Mouse (Mus musculus): ENCODE results near the gene Gm10638. TPM values are rescaled to one million over a fixed set of nuclear protein-coding genes. Genes with fewer than 3 reads are reported as not detected.

The Gm10638 gene
- polyA plus RNA-seq, 1 experiment from 2014 or later = 6.9 TPM

DNA sequence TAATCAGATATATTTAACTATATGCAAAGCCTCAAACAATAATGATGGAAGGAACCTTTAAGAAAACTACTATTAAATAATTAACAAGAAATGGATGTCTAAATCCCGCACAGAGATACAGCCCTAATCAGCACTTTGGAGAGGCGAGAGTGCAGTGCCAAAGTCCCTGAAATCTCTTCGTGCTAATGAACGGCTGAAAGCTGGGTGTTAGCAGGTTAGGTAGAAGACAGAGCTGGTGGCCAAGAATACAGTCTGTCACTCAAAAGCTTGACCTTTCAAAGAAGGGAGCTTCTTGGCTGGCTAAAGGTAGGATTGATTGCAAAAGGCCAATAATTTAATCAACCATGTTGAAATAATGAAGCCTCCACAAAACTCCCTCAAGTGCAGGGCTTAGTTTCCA is 11.3 kb upstream of the Gm10638 start:
- H3K4me1 ChIP-seq (replicated peaks; ENCODE audit: control insufficient read depth, insufficient read depth) = peaks cover 6% of the 10 kb centered on the region; the same call in 1 of the 2 replicates
- H3K9ac ChIP-seq (ENCODE audit: low read length) = no peak overlapping the region
- TF ChIP-seq EP300 (optimal IDR thresholded peaks at IDR 0.05) (no peak), CTCF (IDR thresholded peaks at IDR 0.05; ENCODE audit: low read depth) (no peak)
- no peak overlapping the region for H3K27ac ChIP-seq (replicated peaks)
- ATAC-seq (ENCODE audit: low FRiP score, low TSS enrichment) = no peak
- DNase-seq (ENCODE audit: low spot score) = no peak
- H3K36me3 ChIP-seq (ENCODE audit: control insufficient read depth, insufficient read depth, low read length) = no peaks in the 10 kb centered on the region
- H3K4me3 ChIP-seq (ENCODE audit: low read depth, low read length) = no peak overlapping the region
- 69% methylated on average over 4 of the region's 4 CpGs for WGBS
- H3K9me3 ChIP-seq (ENCODE audit: control insufficient read depth, low read length) = no peaks in the 10 kb centered on the region
- no peak overlapping the region for H3K4me2 ChIP-seq (replicated peaks; ENCODE audit: low read depth)
- H3K27me3 ChIP-seq (ENCODE audit: control insufficient read depth, insufficient read depth, low read length) = no peaks in the 10 kb centered on the region

DNA sequence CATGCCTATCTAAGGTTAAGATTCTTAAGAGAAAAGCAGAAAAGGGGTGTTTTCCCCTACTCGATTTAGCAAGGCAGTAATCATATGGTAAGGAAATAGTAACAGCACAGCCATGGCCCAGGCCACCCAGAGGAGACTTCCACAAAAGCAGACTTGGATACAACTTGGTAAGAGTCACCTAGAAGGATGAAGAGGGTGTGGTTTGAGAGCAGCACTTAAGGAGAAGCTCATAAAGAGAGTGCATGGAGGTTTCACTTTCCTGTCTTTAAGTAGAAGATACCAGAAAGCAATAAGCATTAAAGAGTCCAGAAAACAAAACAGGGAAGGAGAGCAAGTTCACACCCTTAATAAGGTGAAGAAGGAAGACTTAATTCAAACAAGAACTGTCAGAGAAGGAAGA is 10.5 kb upstream of the Gm10638 start:
- no peak overlapping the region for H3K27ac ChIP-seq (replicated peaks)
- H3K27me3 ChIP-seq (ENCODE audit: control insufficient read depth, insufficient read depth, low read length) = no peaks in the 10 kb centered on the region
- H3K9ac ChIP-seq (ENCODE audit: low read length) = no peak overlapping the region
- no peaks in the 10 kb centered on the region for H3K36me3 ChIP-seq (ENCODE audit: control insufficient read depth, insufficient read depth, low read length)
- H3K9me3 ChIP-seq (ENCODE audit: control insufficient read depth, low read length) = no peaks in the 10 kb centered on the region
- TF ChIP-seq EP300 (optimal IDR thresholded peaks at IDR 0.05) = no peak
- TF ChIP-seq CTCF (IDR thresholded peaks at IDR 0.05; ENCODE audit: low read depth) = no peak
- 75% methylated on average over 1 of the region's 1 CpGs for WGBS
- DNase-seq (ENCODE audit: low spot score) = no peak
- H3K4me1 ChIP-seq (replicated peaks; ENCODE audit: control insufficient read depth, insufficient read depth) = peaks cover 6% of the 10 kb centered on the region; the same call in 1 of the 2 replicates
- H3K4me2 ChIP-seq (replicated peaks; ENCODE audit: low read depth) = no peak overlapping the region
- H3K4me3 ChIP-seq (ENCODE audit: low read depth, low read length) = no peak overlapping the region
- ATAC-seq (ENCODE audit: low FRiP score, low TSS enrichment) = no peak

DNA sequence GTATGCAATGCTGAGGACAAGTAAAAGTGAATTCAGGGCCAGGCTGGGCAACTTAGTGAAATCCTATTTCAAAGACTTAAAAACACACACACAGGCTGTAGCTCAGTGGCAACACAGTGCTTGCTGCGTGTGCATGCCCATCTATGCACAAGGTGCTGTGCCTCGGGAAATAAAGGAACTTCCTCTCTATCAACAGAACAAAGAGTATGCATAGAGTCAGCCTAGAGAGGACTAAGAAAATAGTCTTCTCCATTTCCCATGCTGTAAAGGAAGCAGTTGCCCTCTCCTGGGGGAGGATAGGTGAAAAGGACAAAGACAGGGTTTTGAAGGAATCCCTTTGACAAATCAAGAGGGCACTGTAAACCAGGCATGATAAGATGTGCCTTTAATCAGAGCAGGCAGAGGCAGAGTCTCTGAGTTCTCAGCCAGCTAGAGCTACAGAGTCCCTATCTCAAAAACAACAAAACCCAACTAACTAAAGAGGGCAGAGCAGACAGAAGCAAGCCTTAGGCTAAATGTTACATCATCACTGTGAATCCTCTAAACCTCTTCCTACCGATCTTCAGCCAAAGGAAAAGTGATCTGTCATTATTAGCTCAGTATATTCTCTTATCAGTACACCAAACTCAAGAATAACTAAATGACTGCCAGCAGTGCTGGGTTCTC is 9.9 kb upstream of the Gm10638 start:
- no peak for TF ChIP-seq EP300 (optimal IDR thresholded peaks at IDR 0.05)
- no peak for TF ChIP-seq CTCF (IDR thresholded peaks at IDR 0.05; ENCODE audit: low read depth)
- no peak overlapping the region for H3K9ac ChIP-seq (ENCODE audit: low read length)
- peaks cover 6% of the 10 kb centered on the region; the same call in 1 of the 2 replicates for H3K4me1 ChIP-seq (replicated peaks; ENCODE audit: control insufficient read depth, insufficient read depth)
- no peak overlapping the region for H3K4me2 ChIP-seq (replicated peaks; ENCODE audit: low read depth)
- H3K27me3 ChIP-seq (ENCODE audit: control insufficient read depth, insufficient read depth, low read length) = no peaks in the 10 kb centered on the region
- H3K9me3 ChIP-seq (ENCODE audit: control insufficient read depth, low read length) = no peaks in the 10 kb centered on the region
- ATAC-seq (ENCODE audit: low FRiP score, low TSS enrichment) (no peak), DNase-seq (ENCODE audit: low spot score) (no peak)
- no peak overlapping the region for H3K4me3 ChIP-seq (ENCODE audit: low read depth, low read length)
- WGBS = 26% methylated on average over 3 of the region's 3 CpGs
- H3K27ac ChIP-seq (replicated peaks) = no peak overlapping the region
- no peaks in the 10 kb centered on the region for H3K36me3 ChIP-seq (ENCODE audit: control insufficient read depth, insufficient read depth, low read length)

DNA sequence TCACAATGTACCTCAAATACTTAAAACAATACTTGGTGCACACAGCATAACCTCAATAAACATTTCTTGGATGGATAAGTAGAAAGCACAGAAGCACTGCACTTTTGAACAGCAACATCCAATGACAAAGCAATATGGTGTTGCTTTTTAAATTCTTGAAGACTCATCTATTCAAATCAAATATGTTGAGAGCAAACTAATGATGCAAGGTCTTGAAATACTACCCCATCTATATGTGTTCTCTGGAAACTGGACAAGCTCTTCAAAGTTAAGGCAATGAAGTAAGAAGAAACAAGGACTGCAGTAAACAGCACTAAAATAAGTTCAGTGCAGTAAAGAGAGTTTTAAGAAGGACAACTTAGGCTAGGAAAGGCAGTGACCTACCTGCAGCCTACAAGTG is 4.6 kb upstream of the Gm10638 start:
- DNase-seq (ENCODE audit: low spot score) (no peak), ATAC-seq (ENCODE audit: low FRiP score, low TSS enrichment) (no peak)
- H3K4me3 ChIP-seq (ENCODE audit: low read depth, low read length) = no peak overlapping the region
- H3K36me3 ChIP-seq (ENCODE audit: control insufficient read depth, insufficient read depth, low read length) = no peaks in the 10 kb centered on the region
- no peaks in the 10 kb centered on the region for H3K9me3 ChIP-seq (ENCODE audit: control insufficient read depth, low read length)
- H3K27me3 ChIP-seq (ENCODE audit: control insufficient read depth, insufficient read depth, low read length) = no peaks in the 10 kb centered on the region
- no peak overlapping the region for H3K4me2 ChIP-seq (replicated peaks; ENCODE audit: low read depth)
- H3K9ac ChIP-seq (ENCODE audit: low read length) = no peak overlapping the region
- H3K27ac ChIP-seq (replicated peaks) = no peak overlapping the region
- no peaks in the 10 kb centered on the region for H3K4me1 ChIP-seq (replicated peaks; ENCODE audit: control insufficient read depth, insufficient read depth)
- TF ChIP-seq EP300 (optimal IDR thresholded peaks at IDR 0.05) (no peak), CTCF (IDR thresholded peaks at IDR 0.05; ENCODE audit: low read depth) (no peak)

DNA sequence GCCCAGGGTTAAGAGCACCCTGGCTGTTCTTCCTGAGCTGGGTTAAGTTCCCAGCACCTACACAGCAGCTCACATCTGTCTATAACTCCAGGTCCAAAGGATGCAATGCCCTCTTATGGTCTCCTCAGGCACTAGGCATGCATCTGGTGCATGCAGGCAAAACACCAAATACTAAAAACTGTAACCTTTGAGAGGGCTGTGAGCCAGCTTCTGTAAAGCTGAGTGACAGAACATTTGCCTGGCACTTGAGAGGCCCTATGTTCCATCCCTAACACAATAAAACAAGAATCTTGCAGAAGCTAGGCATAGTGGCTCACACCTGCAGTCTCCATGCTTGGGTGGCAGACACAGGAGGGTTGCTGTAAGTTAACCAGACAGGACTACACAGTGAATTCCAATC is 3.9 kb upstream of the Gm10638 start:
- Histone ChIP-seq H3K4me3 (ENCODE audit: low read depth, low read length) (no peak overlapping the region), H3K4me1 (replicated peaks; ENCODE audit: control insufficient read depth, insufficient read depth) (no peaks in the 10 kb centered on the region), H3K36me3 (ENCODE audit: control insufficient read depth, insufficient read depth, low read length) (no peaks in the 10 kb centered on the region), H3K9me3 (ENCODE audit: control insufficient read depth, low read length) (no peaks in the 10 kb centered on the region), H3K27ac (replicated peaks) (no peak overlapping the region), H3K27me3 (ENCODE audit: control insufficient read depth, insufficient read depth, low read length) (no peaks in the 10 kb centered on the region), H3K4me2 (replicated peaks; ENCODE audit: low read depth) (no peak overlapping the region), H3K9ac (ENCODE audit: low read length) (no peak overlapping the region)
- no peak for TF ChIP-seq EP300 (optimal IDR thresholded peaks at IDR 0.05)
- ATAC-seq (ENCODE audit: low FRiP score, low TSS enrichment) = no peak
- DNase-seq (ENCODE audit: low spot score) = no peak

DNA sequence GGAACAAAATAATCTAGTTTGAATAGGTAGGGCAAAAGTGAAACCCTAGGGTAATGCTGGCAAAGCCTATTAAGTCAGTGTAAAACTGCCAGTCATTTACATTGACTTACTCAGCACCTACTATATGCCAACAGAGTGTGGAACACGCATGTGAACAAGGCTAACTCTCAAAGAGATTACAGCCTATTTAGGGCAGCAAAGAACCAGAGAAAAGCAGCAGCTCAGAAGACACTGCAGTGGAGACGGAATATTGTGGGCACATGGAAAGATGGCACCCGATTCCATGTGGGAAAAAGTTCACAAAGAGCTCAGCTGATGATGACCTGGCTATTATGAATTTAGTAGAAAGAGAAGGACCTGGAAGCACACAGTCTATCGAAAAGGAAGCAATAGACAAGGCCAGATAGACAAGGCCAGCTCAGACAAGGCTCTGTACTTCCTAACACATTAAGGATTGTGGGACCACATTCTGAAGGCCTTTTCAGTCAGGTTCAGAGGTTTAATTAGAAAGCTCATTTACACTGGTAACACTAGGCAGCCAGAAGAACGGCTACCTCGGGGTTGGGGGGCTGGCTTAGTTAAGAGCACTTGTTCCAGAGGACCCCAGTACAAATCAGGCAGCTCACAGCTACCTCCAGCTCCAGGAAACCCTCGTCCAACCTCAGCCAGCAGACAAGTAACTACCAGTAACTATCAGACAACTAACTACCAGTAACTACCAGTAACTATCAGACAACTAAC is 2.7 kb upstream of the Gm10638 start:
- no peak overlapping the region for H3K9ac ChIP-seq (ENCODE audit: low read length)
- no peaks in the 10 kb centered on the region for H3K36me3 ChIP-seq (ENCODE audit: control insufficient read depth, insufficient read depth, low read length)
- DNase-seq (ENCODE audit: low spot score) (no peak), ATAC-seq (ENCODE audit: low FRiP score, low TSS enrichment) (no peak)
- H3K9me3 ChIP-seq (ENCODE audit: control insufficient read depth, low read length) = no peaks in the 10 kb centered on the region
- no peak overlapping the region for H3K4me3 ChIP-seq (ENCODE audit: low read depth, low read length)
- 84% methylated on average over 7 of the region's 7 CpGs for WGBS
- TF ChIP-seq CTCF (IDR thresholded peaks at IDR 0.05; ENCODE audit: low read depth) (no peak), EP300 (optimal IDR thresholded peaks at IDR 0.05) (no peak)
- H3K4me1 ChIP-seq (replicated peaks; ENCODE audit: control insufficient read depth, insufficient read depth) = no peaks in the 10 kb centered on the region; the same call in 1 of the 2 replicates
- H3K4me2 ChIP-seq (replicated peaks; ENCODE audit: low read depth) = no peak overlapping the region
- no peak overlapping the region for H3K27ac ChIP-seq (replicated peaks)
- H3K27me3 ChIP-seq (ENCODE audit: control insufficient read depth, insufficient read depth, low read length) = no peaks in the 10 kb centered on the region

Data from stomach, postnatal 0 days (tissue).